Mouse (Mus musculus) G1E-ER4 (cell line): ENCODE measurements around the gene Ids. TPM values are rescaled to one million over a fixed set of nuclear protein-coding genes. Genes with fewer than 3 reads are reported as not detected.

Source experiments
- GATA1 ChIP-seq: IDR thresholded peaks from one replicate; pipeline ENCODE4 v1.8.0; 2012; ENCODE audit warnings: low read length, inconsistent platforms
- polyA plus RNA-seq: library from polyadenylated mRNA; stranded (reverse); fragments of >175 nt; gene quantifications from 2 replicates; pipeline ENCODE4 v1.2.3, GENCODE M21; 2012

Ids gene
- 1.9 and 2.0 TPM in 2 replicates for polyA plus RNA-seq

DNA sequence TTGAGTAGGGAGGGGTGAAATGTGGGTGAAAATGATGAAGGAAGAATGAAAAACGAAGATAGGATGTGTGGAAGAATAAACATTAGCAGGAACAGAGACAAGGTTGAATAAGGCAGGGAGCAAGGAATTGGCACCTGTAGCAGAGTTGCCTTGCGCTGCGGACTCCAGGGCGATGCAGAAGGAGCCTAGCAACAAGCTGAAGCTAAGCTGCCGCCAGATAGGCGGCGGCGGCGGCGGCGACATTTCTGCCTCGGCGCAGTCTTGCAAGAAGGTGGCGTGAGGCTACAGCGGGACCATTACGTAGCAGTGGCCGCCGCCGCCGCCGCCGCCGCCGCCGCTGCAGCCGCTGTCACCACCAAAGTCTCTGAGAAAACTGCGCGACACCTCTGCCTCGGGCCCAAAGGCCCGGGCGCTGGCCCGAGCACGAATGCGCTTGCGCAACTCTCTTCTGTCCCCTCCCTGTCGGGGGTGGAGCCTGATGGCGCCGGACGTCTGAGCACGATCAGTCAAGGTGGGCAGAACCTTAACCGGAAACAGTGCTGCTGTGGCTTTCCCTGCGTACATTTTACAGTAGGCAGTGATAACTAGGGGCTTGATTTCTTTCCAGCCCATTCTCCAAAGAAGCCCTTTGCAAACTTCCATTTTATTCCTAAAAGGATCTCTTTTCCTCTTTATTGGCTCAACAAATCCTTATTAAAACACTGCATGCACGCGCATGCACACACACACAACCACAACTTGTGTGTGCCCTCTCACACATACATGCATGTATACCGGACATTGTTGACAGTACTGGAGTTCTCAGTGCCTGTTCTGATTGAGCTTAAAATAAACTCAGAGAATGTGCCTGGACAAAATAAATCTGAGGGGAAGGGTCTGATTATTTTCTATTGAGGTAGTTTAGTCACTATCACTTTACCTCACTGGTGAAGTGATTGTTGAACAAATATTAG lies at the start of gene Ids:
Gene Ids (minus strand): TSS at position 424 of the 953 bp plus-strand sequence.
- TF ChIP-seq GATA1, result no peak

DNA sequence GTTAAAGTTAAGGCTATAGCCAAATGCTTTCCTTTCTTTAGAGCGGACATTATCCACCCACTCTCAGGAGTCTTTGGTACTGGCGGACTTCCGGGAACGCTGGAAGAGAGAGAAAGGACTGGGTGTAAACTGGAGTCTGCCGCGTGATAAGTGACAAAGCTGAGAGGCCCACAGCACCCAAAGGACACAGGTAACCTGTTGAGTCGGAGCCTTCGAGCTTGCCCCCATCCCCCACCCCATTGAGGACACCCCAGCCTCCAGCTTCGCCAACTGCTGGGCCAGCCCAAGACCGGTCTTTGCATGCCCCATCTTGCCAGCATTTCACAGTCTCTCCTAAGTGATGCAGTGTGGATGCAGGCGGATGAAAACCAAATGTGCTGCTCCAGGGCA lies 21.1 kb upstream of the Ids start:
- no peak for TF ChIP-seq GATA1

DNA sequence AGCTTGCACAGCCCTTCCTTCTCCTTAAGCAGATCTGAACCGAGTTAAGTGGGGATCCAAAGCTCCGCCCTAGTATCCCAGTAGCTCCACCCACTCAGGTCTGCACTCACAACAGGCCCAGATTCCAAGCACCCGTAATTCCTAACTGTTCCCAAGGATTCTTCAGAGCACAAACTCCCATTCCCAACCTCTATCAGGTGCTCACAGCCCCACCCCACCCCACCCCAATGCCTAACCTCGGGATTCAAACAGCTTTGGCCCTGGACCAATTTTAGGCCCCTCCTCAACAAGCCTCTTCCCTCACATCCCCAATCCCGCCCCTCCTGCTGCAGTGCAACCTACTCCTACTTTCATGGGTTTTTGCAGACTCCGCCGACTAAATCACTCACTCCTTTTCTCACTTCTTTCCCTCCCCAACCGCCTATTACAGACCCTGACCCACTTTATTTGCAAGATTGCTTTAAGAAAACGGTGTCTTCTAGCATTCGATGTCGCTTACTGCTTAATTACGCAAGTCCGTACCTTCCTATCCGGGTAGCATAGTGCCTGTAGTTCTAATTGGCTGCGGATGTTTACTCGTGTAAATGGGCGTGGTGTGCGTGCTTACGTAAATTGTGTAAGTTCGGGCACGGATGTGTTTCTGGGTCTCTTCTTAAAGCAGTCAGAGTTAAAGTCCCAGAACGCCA lies 20.5 kb upstream of the Ids start, which contains the start of gene 1110012L19Rik:
Gene 1110012L19Rik (plus strand): TSS at position 602 of the 686 bp plus-strand sequence.
- TF ChIP-seq GATA1, result no peak

DNA sequence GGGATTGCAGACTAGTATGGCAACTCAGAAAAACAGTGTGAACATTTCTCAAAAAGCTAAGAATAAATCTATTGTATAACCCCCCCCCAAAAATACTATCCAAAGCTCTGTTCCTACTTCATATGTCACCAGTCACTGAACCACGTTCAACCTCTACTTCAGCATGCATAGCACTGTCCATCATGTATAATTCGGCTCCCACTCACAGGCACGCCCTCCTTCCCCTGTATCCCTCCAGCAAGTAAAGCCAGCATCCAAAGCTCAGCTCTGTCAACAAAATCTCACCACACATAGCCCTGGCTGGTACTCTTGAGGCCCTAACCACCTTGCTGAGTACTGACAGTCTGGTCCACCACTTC lies 20.0 kb upstream of the Ids start:
- no peak for TF ChIP-seq GATA1

- no peak for TF ChIP-seq GATA1
These were observed 682 bp downstream of the Ids start for GRCm38 (mm10) chrX:70364202-70364601.

GRCm38 (mm10) chrX:70363446-70363845 lies 1.4 kb downstream of the Ids start:
- TF ChIP-seq GATA1, result no peak

DNA sequence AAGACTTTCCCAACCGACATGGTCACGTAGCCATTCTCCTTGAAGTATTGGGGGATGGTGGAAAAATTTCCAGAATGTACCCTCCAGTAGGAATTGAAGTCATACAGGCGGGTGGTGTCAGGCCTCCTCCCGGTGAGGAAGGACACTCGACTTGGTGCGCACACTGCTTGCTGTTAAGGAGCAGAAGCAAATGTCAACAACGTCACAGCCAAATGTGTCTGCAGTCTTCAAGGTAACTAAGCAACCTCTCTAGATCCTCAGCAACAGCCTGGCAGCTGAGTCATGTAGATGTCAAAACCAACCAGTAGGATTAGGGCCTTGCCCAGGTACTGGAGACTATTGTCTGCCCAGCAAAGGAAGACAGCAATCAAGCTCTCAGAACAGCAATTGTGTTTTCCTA lies 1.9 kb downstream of the Ids start:
- no peak for TF ChIP-seq GATA1

DNA sequence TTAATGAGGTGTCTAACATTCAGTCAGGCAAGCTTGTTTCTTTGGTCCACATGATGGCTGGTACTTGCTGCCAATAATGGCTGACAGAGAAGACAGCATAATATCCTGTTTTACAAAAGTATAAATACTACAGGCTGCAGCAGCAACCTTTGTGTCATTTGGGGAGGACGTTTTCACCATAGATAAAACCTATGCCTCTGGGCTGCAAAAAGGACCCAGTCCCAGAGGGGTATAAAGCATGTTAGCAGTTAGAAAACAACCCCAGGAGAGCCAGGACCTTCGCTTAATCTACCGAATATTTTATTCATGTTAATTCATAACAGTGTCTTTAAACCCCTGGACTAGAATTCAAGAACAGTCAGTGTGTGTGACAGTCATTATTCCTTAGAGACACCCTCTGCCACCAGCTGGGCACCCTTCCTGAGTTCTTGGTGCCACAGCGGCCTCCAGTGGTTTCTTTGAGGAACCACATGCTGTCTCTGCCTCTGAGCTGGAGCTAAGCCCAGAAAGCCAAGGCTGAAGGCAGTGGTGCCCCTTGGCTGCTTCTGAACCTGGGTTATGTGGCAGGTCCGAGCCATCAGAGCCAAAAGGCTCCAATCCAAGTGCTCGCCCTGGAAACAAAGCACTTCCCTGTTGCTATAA lies 34.6 kb downstream of the Ids start:
- TF ChIP-seq GATA1, result no peak

DNA sequence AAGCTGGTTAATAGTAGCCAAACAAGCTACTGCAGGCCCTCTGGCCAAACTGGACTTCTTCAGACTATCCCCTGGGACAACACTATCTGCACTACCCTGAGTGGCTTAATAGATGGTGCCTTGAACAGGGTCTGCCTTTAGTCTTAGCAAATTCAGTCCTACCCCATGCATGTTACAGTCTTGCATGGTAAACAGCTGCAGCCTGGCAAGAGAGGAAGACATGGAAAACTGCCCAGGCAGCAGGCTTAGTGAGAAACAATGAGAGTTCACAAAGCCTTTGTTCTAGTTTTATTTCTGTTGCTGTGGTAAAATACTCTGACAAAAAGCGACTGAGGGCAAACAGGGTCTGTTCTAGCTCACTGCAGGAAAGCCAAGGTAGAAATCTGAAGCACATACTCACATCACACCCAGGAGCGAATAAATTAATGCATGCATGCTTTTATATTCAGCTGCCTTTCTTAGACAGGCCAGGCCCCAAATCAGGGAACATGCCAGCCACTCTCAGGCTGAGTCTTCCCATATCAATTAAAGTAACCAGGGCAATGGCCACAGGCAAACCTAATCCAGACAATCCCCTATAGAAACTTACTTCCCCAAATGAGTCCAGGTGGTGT lies 36.2 kb downstream of the Ids start:
- TF ChIP-seq GATA1, result no peak

DNA sequence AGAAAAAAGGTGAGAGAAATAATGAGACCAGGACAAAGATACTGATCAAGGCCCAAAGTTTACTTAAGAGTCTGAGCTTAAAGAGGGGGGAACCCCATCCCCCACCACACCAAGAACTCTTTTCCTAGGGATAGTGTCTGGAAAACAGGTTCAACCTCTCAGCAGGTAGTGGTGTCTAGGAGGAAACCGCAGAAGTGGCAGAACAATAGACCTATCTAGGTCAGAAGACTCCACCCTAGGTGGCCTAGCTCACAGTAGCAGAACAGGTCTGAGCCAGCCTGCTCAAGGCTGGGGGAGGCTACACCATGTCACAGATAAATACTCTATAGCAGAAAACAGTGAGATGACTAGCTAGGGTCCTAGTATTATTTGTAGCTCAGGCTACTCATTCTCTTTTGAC lies 37.2 kb downstream of the Ids start:
- TF ChIP-seq GATA1, result no peak

DNA sequence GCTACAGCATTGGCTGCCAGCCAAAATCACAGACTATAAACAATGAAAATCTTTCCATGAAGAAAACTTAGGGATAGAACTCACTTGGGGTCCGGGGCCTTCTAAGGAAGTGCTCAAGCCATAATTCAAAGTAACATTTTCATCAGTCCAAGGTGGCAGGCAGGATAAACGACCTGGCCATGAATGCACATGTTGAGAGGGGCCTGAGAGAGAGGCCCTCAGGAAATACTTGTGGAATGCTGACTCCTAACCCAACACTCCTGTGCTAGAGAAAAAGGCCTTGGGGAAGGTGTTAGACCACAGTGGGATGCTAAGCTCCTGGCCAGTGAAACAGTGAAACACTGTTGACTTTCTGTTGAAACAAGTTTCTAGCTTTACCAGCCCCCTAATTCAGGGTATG lies 45.6 kb downstream of the Ids start:
- no peak for TF ChIP-seq GATA1

DNA sequence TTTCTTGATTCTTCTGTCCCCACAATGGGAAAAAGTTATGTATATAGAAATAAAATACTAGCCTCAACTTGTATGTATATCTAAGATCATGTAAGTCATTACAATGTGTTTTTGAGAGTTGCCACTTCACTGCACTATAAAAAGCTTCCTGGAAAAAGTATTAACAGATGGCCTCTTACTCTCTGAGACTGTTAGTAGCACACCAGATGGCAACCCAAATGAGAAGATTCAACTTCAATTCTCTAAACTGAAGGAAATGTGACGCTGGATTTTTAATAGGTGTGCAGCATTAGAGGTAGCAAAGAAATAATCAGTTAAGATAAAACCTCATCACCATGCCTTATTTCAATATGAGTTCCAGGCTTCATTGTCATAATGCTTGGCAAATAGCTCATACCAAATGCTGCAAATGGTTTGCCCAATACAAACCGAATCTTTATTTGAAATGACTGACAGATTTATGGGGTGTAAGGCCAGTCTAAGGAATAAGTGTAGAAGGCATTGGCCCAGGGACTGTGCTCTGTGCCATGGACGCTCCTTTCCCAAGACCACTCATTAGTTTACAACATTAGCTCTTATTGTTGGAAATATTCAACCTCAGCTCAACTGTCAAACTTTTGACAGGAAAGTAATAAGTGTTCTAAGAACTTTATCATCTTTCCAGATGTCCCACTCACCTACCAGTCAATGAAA lies 49.8 kb downstream of the Ids start:
- TF ChIP-seq GATA1, result no peak

Other genes starting within 250 kb of the Ids start
- gene 1110012L19Rik, start 20.8 kb upstream of the Ids start, polyA plus RNA-seq, result 0.39 and 0.59 TPM in 2 replicates
- 10.9 and 12.4 TPM in 2 replicates for gene Tmem185a, start 112.1 kb upstream of the Ids start, polyA plus RNA-seq